Mouse (Mus musculus): ENCODE results near the gene Pfkm.
A peak's percentile ranks its signal among the peaks of the same experiment; 100 is the strongest.

The Pfkm gene

DNA sequence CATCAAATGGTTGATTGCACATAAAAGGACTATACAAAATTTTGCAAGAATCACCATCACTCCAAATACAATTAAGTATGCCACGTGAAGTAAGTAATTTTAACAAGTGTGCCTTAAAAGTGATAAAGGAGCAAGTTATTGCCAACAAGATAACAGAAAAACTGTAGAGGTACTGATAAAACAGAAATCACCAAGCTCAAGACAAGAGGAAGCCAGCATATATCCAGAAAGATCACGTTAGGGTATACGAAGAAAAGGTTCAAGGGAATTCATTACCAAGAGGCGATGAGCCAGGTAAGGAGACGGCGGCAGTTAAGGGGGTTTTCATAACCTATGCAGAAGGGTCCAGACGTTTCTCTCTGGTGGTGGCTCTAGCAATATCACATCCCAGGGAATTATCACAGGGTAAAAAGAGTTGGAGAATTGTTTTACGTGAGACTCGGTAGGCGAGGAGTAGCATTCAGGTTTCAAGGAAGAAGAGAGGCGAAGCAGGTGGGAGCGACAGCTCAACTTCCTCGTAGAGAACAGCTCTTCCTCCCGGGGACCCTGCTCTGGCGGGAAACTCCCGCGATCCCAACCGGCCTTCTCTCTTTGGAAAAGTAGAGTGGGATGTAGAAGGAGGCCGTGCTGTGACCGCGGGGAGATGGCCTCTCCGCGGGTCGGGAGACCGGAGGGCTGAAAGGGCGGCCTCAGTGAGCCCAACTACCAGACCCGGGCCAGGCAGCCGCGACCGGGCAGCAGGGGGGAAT is at the start of gene Pfkm:
TSS of gene Pfkm (plus strand) at position 218 of the 749 bp plus-strand sequence.
- no peak for DNase-seq (ENCODE audit: low read depth, low spot score)

DNA sequence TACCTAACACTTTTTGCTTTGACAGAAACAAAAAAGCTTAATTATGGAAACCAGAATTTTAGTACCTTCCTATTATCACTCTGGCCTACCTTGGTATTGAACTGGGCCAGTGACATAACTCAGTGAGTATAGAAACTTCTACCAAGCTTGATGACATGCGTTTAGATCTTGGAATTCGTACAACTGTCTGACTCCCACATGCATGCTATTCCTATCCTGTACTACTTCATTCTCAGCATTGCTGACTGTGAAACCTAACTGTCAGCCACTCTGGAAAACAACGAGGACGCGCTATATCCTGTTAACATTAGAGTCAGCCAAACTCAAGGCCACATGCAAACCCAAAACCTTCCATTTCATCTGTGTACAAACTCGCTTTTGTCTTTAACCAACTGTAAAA is 48.4 kb upstream of the Pfkm start:
- no peak for DNase-seq (ENCODE audit: low read depth, low spot score)

DNA sequence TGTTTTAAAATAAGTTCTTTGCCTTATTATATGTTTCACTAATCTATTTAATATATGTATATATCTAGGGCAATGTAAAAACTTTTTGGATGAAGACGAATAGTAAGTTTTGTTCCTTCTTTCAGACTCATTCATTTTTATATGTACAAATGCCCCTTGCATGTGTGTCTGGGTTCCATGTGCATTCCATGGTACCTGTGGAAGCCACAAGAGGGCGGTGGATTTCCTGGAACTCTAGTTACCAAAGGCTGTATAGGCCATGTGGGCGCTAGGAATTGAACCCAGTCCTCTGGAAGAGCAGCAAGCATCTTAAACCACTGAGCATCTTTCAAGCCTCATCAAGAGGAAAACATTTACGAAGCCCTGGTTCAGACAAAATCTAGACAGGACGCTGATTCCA is 48.0 kb upstream of the Pfkm start:
- no peak for DNase-seq (ENCODE audit: low read depth, low spot score)

DNA sequence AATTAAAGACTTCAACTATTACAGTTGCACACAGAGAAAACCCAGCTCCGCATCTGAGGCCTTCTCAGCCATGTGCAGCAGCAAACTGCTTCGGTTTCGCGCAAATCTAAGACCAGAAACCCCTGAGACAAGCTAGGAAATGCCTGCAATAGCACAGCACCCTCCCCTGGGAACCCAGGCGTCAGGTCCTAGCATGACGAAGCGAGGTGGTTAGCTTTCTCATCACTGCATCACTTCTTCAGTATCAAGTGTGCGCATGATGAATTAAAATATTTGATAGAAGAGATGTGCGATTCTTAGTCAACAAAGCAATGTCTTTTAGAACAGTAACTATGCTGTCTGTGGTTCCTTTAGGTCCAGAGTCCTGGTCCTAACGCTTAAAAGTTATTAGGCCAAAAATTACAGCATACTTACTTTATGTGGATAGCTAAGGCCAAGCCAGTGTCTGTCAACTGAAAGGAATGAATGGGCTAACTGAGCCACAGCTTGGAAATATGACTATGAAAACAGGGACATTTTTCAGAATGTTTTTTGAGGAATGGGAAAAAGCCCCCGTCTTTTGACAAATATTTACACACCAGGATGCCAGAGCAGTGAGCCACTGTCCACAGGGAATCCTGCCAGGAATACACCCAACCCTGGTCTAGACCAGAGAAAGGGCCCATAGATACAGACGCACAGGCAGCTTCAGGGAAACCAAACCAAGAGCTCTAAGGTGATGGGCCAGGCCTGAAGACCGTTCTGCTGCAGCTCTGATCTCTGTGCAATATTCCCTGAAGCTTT is 43.3 kb upstream of the Pfkm start:
- no peak for DNase-seq (ENCODE audit: low read depth, low spot score)

DNA sequence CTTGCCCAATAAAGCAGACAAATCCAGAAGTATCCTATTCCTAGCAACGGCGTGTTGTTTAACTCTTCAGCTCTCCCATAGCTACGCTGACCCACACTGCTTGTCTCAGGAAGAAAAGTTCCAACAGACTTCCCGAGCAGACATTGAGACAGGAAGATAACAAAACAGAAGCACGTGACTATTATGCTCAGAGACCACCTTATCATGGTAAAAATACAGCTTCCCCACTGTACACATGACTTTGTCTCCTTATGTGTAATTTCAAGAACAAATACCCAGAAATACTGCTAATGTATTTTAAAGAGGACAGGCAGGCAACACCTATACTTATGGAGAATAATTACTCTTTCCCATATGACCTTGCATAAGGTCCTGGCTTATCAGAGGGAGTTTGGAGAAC is 40.7 kb upstream of the Pfkm start:
- DNase-seq (ENCODE audit: low read depth, low spot score): no peak

DNA sequence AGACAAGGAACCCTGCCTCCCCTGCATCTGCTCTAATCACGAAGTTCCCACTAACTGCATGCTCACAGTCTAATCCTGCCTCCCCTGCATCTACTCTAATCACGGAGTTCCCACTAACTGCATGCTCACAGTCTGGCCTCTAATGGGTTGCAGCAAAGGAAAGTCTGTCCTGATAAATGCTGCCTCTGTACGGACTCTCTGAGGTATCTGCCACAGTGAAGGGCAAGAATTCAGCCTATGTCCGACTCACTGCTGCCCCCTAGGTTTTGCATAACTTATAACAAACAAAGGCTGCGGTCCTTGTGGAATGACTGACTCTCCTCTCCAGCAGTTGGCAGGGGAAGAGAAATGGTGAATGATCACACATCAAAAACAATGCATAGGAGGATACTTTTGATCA is 37.1 kb upstream of the Pfkm start:
- DNase-seq (ENCODE audit: low read depth, low spot score): peak; percentile 16

DNA sequence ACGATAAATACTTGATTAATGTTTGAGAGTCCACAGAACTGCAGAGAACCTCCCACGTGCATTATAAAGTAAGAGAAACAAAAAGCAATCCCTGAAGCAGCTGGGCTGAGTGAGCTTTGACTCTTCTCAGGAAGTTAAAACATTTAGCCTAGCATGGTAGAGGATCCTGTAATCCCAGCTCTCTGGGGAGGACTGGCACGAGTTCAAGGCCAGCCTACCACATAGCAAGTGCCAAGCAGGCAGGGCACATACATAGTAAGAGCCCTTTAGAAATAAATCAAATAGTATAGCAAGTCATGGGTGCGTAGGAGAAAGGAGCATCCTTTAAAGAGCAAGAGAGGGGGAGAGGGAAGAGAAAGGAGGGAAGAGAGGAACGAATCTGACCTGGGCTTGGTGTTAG is 26.5 kb upstream of the Pfkm start:
- DNase-seq (ENCODE audit: low read depth, low spot score): no peak

DNA sequence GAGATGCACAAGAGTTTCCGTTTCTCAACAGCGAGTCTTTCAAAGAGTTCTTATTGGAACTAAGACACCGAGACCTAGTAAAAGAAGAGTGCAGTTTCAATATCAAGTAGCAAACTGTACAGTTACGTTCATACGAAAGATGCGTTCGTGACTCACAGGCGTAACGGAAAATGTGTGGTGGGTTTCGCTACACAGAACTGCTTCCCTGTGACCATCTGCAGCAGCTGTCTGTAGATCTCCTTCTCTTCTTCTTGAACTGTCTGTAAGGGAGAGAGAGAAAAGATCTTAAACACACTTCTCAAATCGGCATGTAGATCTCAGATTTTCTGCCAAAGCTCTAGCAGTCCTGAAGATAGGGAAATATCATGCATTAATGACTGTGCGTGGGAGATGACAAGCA is 25.8 kb upstream of the Pfkm start:
- no peak for DNase-seq (ENCODE audit: low read depth, low spot score)

DNA sequence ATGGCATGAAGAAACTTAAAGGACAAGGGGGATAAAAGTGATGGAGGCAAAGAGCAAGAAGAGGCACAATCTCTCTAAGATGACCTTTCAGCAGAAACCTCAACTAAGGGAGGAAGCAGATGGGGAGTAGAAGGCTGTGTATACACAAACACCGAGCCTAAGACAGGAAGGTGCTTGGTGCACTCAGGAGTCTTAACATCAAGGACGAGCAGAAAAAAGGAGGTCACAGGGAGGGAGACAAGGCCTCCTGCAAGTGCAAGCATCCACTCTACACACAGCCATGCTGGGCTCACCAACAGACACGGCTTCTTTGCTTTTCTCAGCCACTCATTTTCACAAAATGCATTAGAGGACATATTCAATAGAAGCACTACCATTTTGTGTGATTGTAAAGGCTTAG is 24.9 kb upstream of the Pfkm start:
- DNase-seq (ENCODE audit: low read depth, low spot score): no peak

DNA sequence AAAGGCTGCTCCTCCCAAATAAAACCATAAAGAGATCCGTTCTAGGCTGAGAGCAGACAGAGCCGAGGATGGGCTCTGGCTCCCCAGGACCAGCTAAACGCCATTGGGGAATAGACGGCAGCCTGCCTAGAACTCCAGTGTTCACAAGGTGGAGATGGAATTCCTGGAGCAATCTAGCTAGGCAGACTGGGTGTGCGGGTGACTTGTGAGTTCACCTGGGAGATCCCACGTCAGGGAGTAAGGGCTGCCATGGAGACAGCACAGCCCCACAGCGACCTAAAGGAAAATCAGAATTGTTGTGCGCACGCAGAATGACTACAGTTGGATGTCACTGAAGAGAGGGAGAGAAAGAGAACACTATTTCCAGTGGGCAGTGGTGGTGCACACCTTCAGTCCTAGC is 23.9 kb upstream of the Pfkm start:
- no peak for DNase-seq (ENCODE audit: low read depth, low spot score)

DNA sequence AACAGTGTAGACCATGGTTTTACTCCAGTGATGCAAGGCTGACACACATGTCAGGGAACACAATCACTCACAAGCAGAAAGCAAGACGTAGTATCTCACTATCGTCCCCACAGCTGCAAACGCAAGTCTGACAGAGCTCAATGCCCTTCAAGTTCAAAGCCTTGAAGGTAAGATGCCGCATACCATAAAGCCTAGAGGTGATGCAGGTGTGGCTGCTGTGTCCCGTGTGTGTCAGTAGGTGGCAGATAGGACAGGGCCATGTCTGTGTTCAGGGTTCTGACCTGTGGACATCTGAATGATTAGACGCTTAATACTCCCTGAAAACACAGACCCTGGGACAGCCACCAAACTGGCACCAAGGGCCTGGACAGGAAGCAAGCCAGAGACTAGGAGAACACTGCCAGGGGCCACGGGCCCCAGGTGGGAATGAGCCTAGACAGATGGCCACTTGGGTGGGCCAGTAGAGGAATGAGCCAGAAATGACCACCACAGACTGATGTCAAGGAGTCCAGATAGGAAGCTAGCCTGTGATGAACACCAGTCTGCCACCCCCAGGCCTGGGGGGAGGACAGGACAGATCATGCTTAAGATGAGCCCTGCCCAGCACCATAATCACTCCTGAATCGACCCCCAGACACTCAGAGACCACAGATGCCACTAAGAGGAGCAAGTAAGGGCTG is 22.7 kb upstream of the Pfkm start:
- DNase-seq (ENCODE audit: low read depth, low spot score): no peak

DNA sequence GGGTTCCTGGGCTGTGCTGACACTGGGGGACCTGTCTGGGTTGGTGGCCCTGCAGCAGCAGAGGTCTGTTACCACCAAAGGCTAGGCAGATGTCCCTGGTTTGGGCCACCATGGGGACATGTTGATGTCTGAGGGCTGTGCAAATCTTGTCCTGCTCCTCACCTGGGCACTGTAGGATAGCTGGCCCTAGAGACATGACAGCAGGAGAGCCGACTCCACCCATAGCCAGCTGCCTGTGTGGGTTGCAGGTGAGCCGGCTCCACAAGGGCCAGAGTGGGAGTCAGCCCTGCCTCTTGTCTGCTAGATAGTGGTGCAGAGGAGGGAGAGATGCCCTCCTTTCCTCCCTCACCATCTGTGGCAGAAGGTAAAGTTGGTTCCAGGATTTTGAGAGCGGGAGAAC is 22.0 kb upstream of the Pfkm start:
- DNase-seq (ENCODE audit: low read depth, low spot score): no peak

DNA sequence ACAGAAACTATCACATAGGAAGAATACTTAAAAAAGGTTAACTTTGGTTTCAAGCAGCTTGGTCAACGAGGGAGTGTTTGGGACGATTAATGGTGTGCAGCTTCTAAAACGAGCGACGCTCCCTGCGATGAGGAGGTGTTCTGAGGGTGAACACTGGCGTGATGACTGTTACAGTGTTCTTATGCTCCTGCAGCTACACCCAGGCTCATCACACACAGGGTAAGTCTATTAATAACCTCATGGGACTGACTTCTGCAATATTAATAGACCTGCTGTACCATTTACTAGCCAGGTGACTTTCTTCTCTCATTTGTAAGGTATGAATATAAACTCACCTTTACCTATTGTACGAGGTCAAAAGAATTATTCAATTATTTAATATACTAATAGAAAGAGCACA is 17.9 kb upstream of the Pfkm start:
- no peak for DNase-seq (ENCODE audit: low read depth, low spot score)

DNA sequence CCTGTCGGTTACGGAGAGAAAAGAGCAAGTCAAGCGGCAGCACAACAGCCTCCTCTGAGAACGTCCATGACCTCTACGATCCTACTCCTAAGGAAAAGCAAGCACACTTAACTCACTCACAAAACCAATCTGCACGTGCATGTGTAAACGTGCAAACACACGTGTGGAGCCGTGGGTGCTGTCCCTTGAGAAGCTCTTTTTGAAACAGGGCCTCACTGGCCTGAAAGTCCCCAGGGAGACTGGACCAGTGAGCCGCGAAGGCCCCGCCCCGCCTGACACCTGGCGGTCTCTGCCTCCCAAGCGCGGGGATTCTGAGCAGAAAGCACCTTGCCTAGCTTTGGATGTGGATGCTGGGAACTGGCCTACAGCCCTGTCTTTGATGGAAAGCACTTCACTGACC is 17.4 kb upstream of the Pfkm start:
- no peak for DNase-seq (ENCODE audit: low read depth, low spot score)

DNA sequence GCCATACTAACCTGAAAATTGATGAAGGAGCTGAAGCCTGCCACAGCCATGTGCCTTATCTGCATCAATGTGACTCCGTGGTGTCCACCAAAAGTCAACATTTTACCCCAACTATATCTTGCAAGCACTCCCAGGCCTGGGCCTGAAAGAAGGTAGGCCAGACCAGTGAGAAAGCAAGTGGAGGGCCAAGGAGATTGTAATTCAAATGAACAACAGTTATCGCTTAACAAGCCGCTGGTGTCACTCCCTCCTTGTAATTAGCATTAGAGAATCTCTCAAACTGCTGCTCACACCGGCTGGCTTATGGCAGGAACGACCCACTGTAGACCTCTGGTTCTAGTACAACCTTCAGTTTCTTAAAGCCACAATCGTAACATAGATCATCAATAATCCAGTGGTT is 15.5 kb upstream of the Pfkm start:
- no peak for DNase-seq (ENCODE audit: low read depth, low spot score)

DNA sequence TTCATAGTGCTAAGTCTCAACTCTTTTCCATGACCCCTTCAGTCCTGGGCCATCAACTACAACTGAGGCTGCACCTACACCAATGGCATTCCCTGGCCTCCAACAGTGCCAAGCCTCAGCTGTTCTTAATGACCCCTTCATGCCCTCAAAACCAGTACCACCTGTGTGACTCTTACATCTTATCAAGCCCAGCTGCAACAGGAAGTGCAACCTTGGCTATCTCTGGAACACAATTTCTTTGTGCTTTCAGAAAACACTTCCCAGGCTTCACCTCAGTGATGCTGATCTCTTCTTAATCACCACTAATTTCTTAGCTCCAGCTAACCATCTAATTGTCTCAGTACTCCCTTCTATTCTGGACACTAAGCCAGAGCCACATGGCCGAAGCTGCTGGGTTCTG is 3.5 kb upstream of the Pfkm start:
- DNase-seq (ENCODE audit: low read depth, low spot score): no peak

DNA sequence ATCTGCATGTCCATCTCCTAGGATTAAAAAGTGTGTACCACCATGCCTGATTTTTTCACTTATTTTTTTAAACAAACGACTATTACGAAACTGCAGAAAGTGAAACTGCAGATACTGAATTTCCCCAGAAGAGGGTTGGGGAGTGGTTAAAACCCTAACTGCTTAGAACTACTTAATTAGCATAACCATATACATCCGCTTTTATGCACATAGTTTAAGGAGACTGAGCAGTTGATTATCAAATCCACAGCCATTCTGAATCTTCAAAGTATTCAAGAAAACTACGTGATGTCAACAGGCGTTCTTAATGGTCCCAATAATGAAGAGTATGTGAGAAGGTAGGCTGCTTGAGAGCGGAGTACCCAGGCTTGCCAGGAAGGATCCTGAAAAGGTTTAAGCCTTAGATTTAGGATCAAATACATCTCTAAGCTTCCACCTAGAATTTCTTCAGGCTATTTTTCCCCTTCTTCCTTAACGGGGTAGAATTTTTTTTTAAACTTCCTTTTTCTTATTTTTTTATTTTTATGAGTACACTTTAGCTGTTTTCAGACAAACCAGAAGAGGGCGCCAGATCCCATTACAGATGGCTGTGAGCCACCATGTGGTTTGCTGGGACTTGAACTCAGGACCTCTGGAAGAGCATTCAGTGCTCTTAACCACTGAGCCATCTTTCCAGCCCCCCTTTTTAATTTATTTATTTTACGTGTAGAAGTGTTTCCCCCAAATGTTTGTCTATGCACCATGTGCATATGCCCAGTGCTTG is 2.8 kb upstream of the Pfkm start:
- DNase-seq (ENCODE audit: low read depth, low spot score): no peak

DNA sequence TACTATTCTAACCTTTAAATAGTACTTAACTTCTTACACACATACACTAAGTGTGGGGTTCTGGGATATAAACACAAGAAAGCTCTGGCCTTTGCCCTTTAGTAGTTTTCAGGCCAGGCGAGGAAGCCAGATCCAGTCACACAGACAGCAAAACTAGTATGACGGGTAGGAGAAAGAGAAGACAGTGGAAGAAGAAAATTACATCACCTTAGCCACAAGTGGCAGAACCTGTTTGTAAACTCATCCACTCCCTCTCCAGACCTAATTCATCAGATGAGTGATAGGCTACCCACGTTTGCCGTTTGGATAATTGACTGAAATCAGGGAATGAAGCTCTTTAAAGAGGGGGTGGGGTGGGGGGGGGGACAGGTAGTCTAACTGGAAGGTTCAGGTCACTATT is 548 bp upstream of the Pfkm start:
- DNase-seq (ENCODE audit: low read depth, low spot score): no peak

DNA sequence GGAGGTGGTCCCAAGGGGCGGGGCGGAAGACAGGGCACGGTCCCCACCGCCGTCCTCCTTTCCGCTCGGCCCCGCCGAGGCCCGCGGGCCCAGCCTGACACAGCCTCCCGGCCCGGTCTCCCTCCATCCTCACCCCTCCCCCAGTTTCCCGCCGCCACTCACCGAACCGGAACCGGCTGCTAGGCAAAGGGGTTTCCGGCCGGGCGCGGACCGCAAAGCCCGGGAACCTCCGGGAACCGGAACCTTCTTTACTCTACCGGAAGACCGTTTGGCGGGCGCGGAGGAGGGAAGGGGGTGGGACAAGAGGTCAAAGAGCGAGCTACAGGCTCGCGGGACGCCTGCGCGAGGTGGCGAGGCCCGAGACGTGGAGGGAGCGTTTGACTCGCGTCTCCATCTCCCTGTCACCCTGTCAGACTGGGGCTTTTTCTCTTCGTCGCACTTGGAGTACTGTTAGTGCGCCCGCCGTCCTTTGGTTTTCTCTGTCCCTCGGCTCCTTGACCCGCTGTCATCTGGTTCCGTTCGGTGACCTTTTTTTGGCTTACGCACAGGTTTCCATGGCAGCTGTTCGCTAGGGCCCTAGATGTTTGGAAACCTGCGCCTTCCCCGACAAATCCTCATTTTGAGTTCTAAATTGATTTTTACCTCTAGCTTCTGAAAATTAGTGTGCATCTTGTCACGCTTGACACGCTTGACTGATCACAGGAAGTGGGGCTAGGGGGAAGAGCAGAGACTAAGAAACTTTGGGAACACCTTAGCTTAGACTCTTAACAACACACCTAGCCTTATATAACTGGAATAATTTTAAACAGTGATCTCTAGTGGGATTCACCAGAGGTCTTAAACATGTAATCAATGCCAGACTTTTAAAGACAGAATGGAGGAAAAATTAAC is 977 bp downstream of the Pfkm start, which contains the start of gene Senp1:
TSS of gene Senp1 (minus strand) at position 624 of the 891 bp plus-strand sequence.
- DNase-seq (ENCODE audit: low read depth, low spot score): peak; percentile 76

DNA sequence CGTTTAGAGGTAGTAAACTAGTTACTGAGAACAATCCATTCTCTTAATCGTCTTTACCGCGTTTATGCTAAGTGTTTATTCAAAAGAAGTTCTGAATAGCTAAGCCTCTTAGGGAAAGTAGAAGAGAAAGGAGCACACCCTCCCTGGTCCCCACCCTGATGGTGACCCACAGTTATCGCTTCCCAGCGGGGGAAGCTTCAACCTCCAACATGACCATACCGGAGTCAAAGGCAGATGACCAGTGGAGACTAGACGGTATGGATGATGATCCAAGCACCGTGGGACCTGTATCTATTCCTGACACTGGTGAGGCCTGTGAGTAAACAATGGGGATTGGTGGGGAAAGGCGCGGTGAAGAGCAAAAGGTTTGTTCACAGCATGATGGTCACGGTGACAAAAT is 2.5 kb downstream of the Pfkm start:
- no peak for DNase-seq (ENCODE audit: low read depth, low spot score)

DNA sequence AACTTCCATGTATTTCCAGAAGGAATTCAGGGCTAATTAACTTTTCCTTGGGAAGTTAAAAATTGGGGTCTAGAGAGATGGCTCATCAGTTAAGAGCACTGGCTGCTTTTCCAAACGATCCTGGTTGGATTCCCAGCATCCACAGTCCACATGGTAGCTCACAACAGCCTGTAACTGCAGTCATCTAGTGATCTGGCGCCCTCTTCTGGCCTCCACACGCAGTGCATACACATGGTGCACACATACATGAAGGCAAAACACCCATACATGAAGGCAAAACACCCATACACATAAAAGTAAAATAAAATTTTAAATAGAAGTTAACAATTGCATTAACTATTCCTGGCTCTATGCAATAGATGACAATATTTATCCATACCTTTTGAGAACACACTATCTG is 4.6 kb downstream of the Pfkm start:
- DNase-seq (ENCODE audit: low read depth, low spot score): no peak
